Mouse (Mus musculus) C2C12 (cell line): ENCODE measurements at regions not wholly inside any gene's neighbourhood (a gene's known extent, or its start where the extent isn't known, plus 50 kb on each side); places are given as distances from the start of the nearest gene placed in this dataset.

Experiments
- CEBPB ChIP-seq: IDR thresholded peaks from one replicate; pipeline ENCODE4 v1.6.1; 2011; ENCODE audit warnings: low read depth, mild to moderate bottlenecking, control low read depth, moderate library complexity
- CTCF ChIP-seq: IDR thresholded peaks from one replicate; pipeline ENCODE4 v1.5.1; 2011; ENCODE audit not compliant: control insufficient read depth, insufficient read depth, insufficient read length

GRCm38 (mm10) chr3:57932657-57933539, 85.0 kb upstream of the Pfn2 start:
- TF ChIP-seq CTCF (no peak), CEBPB (no peak)
